Mouse (Mus musculus) bone marrow macrophage, adult 2 months (primary cell): ENCODE data around the gene Gm20388.

ENCODE experiments used
- CTCF ChIP-seq: IDR thresholded peaks from 2 replicates; pipeline ENCODE4 v1.5.1; 2012; ENCODE audit warnings: low read depth, mild to moderate bottlenecking, low read length, moderate library complexity
- POLR2A ChIP-seq: IDR thresholded peaks from 2 replicates; pipeline ENCODE4 v1.6.1; 2012; ENCODE audit warnings: mild to moderate bottlenecking, low read depth, low read length, borderline replicate concordance

DNA sequence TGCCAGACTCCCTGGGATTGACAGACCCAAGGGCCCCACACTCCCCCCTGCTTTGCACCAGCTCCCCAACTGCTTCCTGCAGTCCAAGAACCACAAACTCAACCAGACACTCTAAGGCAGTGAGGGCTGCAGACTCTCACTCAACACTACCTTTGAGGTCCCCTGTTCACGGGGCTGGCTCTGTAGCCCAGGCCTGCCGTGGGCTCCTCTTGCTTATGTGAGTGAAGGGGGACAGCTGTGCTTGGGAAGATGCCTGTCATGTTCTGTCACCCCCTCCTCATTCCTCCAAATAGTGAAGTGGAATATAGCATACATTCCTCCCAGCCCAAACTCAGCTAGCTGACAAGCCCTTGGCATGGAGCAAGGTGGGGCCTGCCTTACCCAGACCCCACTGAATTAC, 3971.8 kb downstream of the Gm20388 start:
- TF ChIP-seq CTCF = no peak
- no peak for TF ChIP-seq POLR2A
